Comparison of ENCODE assay signal across 17 mouse cellular contexts in genomic region chr10:127158471-127158870, GRCm38 (mm10). TPM values are rescaled to one million over a fixed set of nuclear protein-coding genes. Genes with fewer than 3 reads are reported as not detected.
A peak's percentile ranks its signal among the peaks of the same experiment; 100 is the strongest.
ATAC-seq and TF ChIP-seq lines count a peak whose summit lies in the region.
"Had no signal": no experiment of that assay in that cellular context is flagged by ENCODE, and none has a peak within 500 bp of the region (broad histone marks: within the 10 kb centered on the region; RNA-seq: fewer than 3 reads in every experiment).

No protein-coding gene starts in this region.

- no peak overlapping the region for H3K27ac ChIP-seq in intestine, embryonic 16.5 days (ENCODE audit: low read length)
- no peak overlapping the region for H3K27ac ChIP-seq in intestine, embryonic 15.5 days
- H3K27ac ChIP-seq in intestine, postnatal 0 days (ENCODE audit: low read depth, low read length): no peak overlapping the region
- H3K27ac ChIP-seq in small intestine, adult 2 months (ENCODE audit: insufficient read depth, low read depth, low read length): peak overlapping the region; percentile 88
- no peak overlapping the region for H3K27ac ChIP-seq in forebrain, embryonic 15.5 days (replicated peaks)
- H3K27ac ChIP-seq: embryonic facial prominence, embryonic 13.5 days; embryonic facial prominence, embryonic 15.5 days; forebrain, embryonic 10.5 days; forebrain, embryonic 12.5 days had no signal

- no peak overlapping the region for H3K9ac ChIP-seq in intestine, embryonic 16.5 days (ENCODE audit: low read depth, low read length)
- H3K9ac ChIP-seq in intestine, embryonic 15.5 days: no peak overlapping the region
- no peak overlapping the region for H3K9ac ChIP-seq in intestine, postnatal 0 days (ENCODE audit: low read depth, low read length)
- no peak overlapping the region for H3K9ac ChIP-seq in forebrain, embryonic 15.5 days (replicated peaks)
- H3K9ac ChIP-seq: embryonic facial prominence, embryonic 13.5 days; embryonic facial prominence, embryonic 15.5 days; forebrain, embryonic 12.5 days; forebrain, postnatal 0 days had no signal

- no peaks in the 10 kb centered on the region for H3K27me3 ChIP-seq in intestine, embryonic 16.5 days (replicated peaks; ENCODE audit: control insufficient read depth, insufficient read depth, low read length)
- no peaks in the 10 kb centered on the region for H3K27me3 ChIP-seq in intestine, embryonic 15.5 days (replicated peaks)
- no peaks in the 10 kb centered on the region for H3K27me3 ChIP-seq in intestine, postnatal 0 days (replicated peaks; ENCODE audit: control insufficient read depth, insufficient read depth, low read length)
- H3K27me3 ChIP-seq in small intestine, adult 2 months (ENCODE audit: control insufficient read depth, insufficient read depth, low read length): no peaks in the 10 kb centered on the region
- H3K27me3 ChIP-seq in forebrain, embryonic 15.5 days: no peaks in the 10 kb centered on the region
- H3K27me3 ChIP-seq: CH12.LX; embryonic facial prominence, embryonic 15.5 days; Patski had no signal

- WGBS in intestine, embryonic 16.5 days: 58% methylated on average over 3 of the region's 3 CpGs
- WGBS in intestine, embryonic 15.5 days: 52% methylated on average over 3 of the region's 3 CpGs
- 31% methylated on average over 3 of the region's 3 CpGs for WGBS in intestine, postnatal 0 days
- 20% methylated on average over 3 of the region's 3 CpGs for WGBS in small intestine, adult 2 months
- WGBS in forebrain, embryonic 15.5 days: 72% methylated on average over 3 of the region's 3 CpGs

- H3K4me3 ChIP-seq in intestine, embryonic 16.5 days (ENCODE audit: low read length): no peak overlapping the region
- H3K4me3 ChIP-seq in intestine, embryonic 15.5 days (replicated peaks): no peak overlapping the region
- no peak overlapping the region for H3K4me3 ChIP-seq in intestine, postnatal 0 days (ENCODE audit: low read depth, low read length)
- no peak overlapping the region for H3K4me3 ChIP-seq in small intestine, adult 2 months (ENCODE audit: low read depth, low read length)
- no peak overlapping the region for H3K4me3 ChIP-seq in forebrain, embryonic 15.5 days
- H3K4me3 ChIP-seq: embryonic facial prominence, embryonic 13.5 days; embryonic facial prominence, embryonic 15.5 days; erythroblast, embryonic 14.5 days; forebrain, embryonic 10.5 days; forebrain, embryonic 12.5 days had no signal

- ATAC-seq in intestine, embryonic 16.5 days: peak; percentile 24; the same call in 1 of the 2 replicates
- ATAC-seq in intestine, embryonic 15.5 days: no peak
- peak; percentile 2; the same call in 1 of the 2 replicates for ATAC-seq in intestine, postnatal 0 days
- ATAC-seq in forebrain, embryonic 15.5 days (replicated peaks): no peak
- ATAC-seq: activated CD4-positive, CD25-positive, alpha-beta regulatory T cell, adult 4 months; CD4-positive, CD25-positive, alpha-beta regulatory T cell, adult 4 months; forebrain, embryonic 14.5 days; forebrain, postnatal 0 days; Patski had no signal

- no peak for TF ChIP-seq POLR2A in small intestine, adult 2 months (IDR thresholded peaks at IDR 0.05; ENCODE audit: low read depth, low read length)

- H3K4me2 ChIP-seq in intestine, embryonic 16.5 days (ENCODE audit: low read depth, low read length): no peak overlapping the region
- no peak overlapping the region for H3K4me2 ChIP-seq in intestine, embryonic 15.5 days (replicated peaks)
- H3K4me2 ChIP-seq in intestine, postnatal 0 days (replicated peaks; ENCODE audit: low read depth): no peak overlapping the region
- no peak overlapping the region for H3K4me2 ChIP-seq in forebrain, embryonic 15.5 days (replicated peaks)
- H3K4me2 ChIP-seq: embryonic facial prominence, embryonic 13.5 days; embryonic facial prominence, embryonic 15.5 days; forebrain, embryonic 12.5 days had no signal

- no peak for TF ChIP-seq CTCF in intestine, postnatal 0 days (IDR thresholded peaks at IDR 0.05; ENCODE audit: low read depth)
- no peak for TF ChIP-seq CTCF in small intestine, adult 2 months (IDR thresholded peaks at IDR 0.05; ENCODE audit: extremely low read depth, insufficient read length, insufficient replicate concordance, low read depth, low read length)

- H3K4me1 ChIP-seq in intestine, embryonic 16.5 days (ENCODE audit: control insufficient read depth, insufficient read depth, low read length): peaks cover 14% of the 10 kb centered on the region
- 0 out of 2 replicates have a peak, but pooled peaks cover 3% of the 10 kb centered on the region for H3K4me1 ChIP-seq in intestine, embryonic 15.5 days (replicated peaks)
- H3K4me1 ChIP-seq in intestine, postnatal 0 days (replicated peaks; ENCODE audit: control insufficient read depth, insufficient read depth, low read length): no peaks in the 10 kb centered on the region
- peaks cover 33% of the 10 kb centered on the region for H3K4me1 ChIP-seq in small intestine, adult 2 months (ENCODE audit: control insufficient read depth, insufficient read depth, insufficient read length, low read length)
- H3K4me1 ChIP-seq in forebrain, embryonic 15.5 days: no peaks in the 10 kb centered on the region
- H3K4me1 ChIP-seq: embryonic facial prominence, embryonic 13.5 days; embryonic facial prominence, embryonic 15.5 days; forebrain, embryonic 10.5 days; forebrain, embryonic 12.5 days had no signal

- no peaks in the 10 kb centered on the region for H3K36me3 ChIP-seq in intestine, embryonic 16.5 days (ENCODE audit: control insufficient read depth, insufficient read depth, low read length)
- H3K36me3 ChIP-seq in intestine, embryonic 15.5 days: no peaks in the 10 kb centered on the region
- H3K36me3 ChIP-seq in intestine, postnatal 0 days (ENCODE audit: control insufficient read depth, insufficient read depth): no peaks in the 10 kb centered on the region
- no peaks in the 10 kb centered on the region for H3K36me3 ChIP-seq in small intestine, adult 2 months (ENCODE audit: control insufficient read depth, insufficient read depth, low read length)
- H3K36me3 ChIP-seq in forebrain, embryonic 15.5 days: no peaks in the 10 kb centered on the region
- H3K36me3 ChIP-seq: embryonic facial prominence, embryonic 13.5 days; embryonic facial prominence, embryonic 15.5 days; forebrain, embryonic 10.5 days; forebrain, embryonic 12.5 days had no signal

- H3K9me3 ChIP-seq in intestine, embryonic 16.5 days (ENCODE audit: control insufficient read depth, low read length): no peaks in the 10 kb centered on the region
- H3K9me3 ChIP-seq in intestine, embryonic 15.5 days: no peaks in the 10 kb centered on the region
- no peaks in the 10 kb centered on the region for H3K9me3 ChIP-seq in intestine, postnatal 0 days (ENCODE audit: control insufficient read depth)
- H3K9me3 ChIP-seq in forebrain, embryonic 15.5 days: no peaks in the 10 kb centered on the region
- H3K9me3 ChIP-seq: embryonic facial prominence, embryonic 13.5 days; embryonic facial prominence, embryonic 15.5 days; forebrain, embryonic 10.5 days; forebrain, embryonic 12.5 days; G1E had no signal

RNA-seq across cellular contexts. Expression of gene B4galnt1, which starts 6.6 kb away (rescaled TPM):
- 65.6 and 66.7 TPM in 2 replicates for polyA plus RNA-seq in intestine, embryonic 16.5 days (2015; fragmentation: Nextera tagmentation; extraction: Ambion mirVana)
- polyA plus RNA-seq in intestine, embryonic 15.5 days (2015; fragmentation: Nextera tagmentation; extraction: Ambion mirVana): 52.5 and 55.2 TPM in 2 replicates
- polyA plus RNA-seq in intestine, postnatal 0 days (2015; fragmentation: Nextera tagmentation; extraction: Ambion mirVana): 29.4 and 34.1 TPM in 2 replicates
- polyA plus RNA-seq in small intestine, adult 2 months (2012; rRNA removed): 228 and 484 TPM in 2 replicates
- polyA plus RNA-seq in forebrain, embryonic 15.5 days (2015; fragmentation: Nextera tagmentation; extraction: Ambion mirVana): 35.1 and 36.7 TPM in 2 replicates

RNA-seq across cellular contexts. Expression of gene Slc26a10, which starts 22.0 kb away (rescaled TPM):
- polyA plus RNA-seq in intestine, embryonic 16.5 days (2015; fragmentation: Nextera tagmentation; extraction: Ambion mirVana): 1.0 and 1.1 TPM in 2 replicates
- polyA plus RNA-seq in intestine, embryonic 15.5 days (2015; fragmentation: Nextera tagmentation; extraction: Ambion mirVana): 0.98 and 1.1 TPM in 2 replicates
- 0.52 and 0.65 TPM in 2 replicates for polyA plus RNA-seq in intestine, postnatal 0 days (2015; fragmentation: Nextera tagmentation; extraction: Ambion mirVana)
- 0.56 and 0.85 TPM in 2 replicates for polyA plus RNA-seq in small intestine, adult 2 months (2012; rRNA removed)
- 1.4 and 2.1 TPM in 2 replicates for polyA plus RNA-seq in forebrain, embryonic 15.5 days (2015; fragmentation: Nextera tagmentation; extraction: Ambion mirVana)
- polyA plus RNA-seq: erythroblast, embryonic 14.5 days had no signal

RNA-seq across cellular contexts. Expression of gene Arhgef25, which starts 31.4 kb away (rescaled TPM):
- 44.7 and 46.3 TPM in 2 replicates for polyA plus RNA-seq in intestine, embryonic 16.5 days (2015; fragmentation: Nextera tagmentation; extraction: Ambion mirVana)
- polyA plus RNA-seq in intestine, embryonic 15.5 days (2015; fragmentation: Nextera tagmentation; extraction: Ambion mirVana): 46.8 and 50.4 TPM in 2 replicates
- 14.4 and 15.1 TPM in 2 replicates for polyA plus RNA-seq in intestine, postnatal 0 days (2015; fragmentation: Nextera tagmentation; extraction: Ambion mirVana)
- polyA plus RNA-seq in small intestine, adult 2 months (2012; rRNA removed): 8.8 and 10.4 TPM in 2 replicates
- 31.4 and 32.3 TPM in 2 replicates for polyA plus RNA-seq in forebrain, embryonic 15.5 days (2015; fragmentation: Nextera tagmentation; extraction: Ambion mirVana)
- polyA plus RNA-seq: activated CD4-positive, CD25-positive, alpha-beta regulatory T cell, adult 4 months had no signal

RNA-seq across cellular contexts. Expression of gene Dtx3, which starts 37.1 kb away (rescaled TPM):
- 54.4 and 56.9 TPM in 2 replicates for polyA plus RNA-seq in intestine, embryonic 16.5 days (2015; fragmentation: Nextera tagmentation; extraction: Ambion mirVana)
- 70.6 and 75.4 TPM in 2 replicates for polyA plus RNA-seq in intestine, embryonic 15.5 days (2015; fragmentation: Nextera tagmentation; extraction: Ambion mirVana)
- polyA plus RNA-seq in intestine, postnatal 0 days (2015; fragmentation: Nextera tagmentation; extraction: Ambion mirVana): 22.2 and 24.6 TPM in 2 replicates
- polyA plus RNA-seq in small intestine, adult 2 months (2012; rRNA removed): 24.0 and 35.3 TPM in 2 replicates
- 211 and 222 TPM in 2 replicates for polyA plus RNA-seq in forebrain, embryonic 15.5 days (2015; fragmentation: Nextera tagmentation; extraction: Ambion mirVana)

RNA-seq across cellular contexts. Expression of gene Os9, which starts 37.5 kb away (rescaled TPM):
- 110 and 116 TPM in 2 replicates for polyA plus RNA-seq in intestine, embryonic 16.5 days (2015; fragmentation: Nextera tagmentation; extraction: Ambion mirVana)
- polyA plus RNA-seq in intestine, embryonic 15.5 days (2015; fragmentation: Nextera tagmentation; extraction: Ambion mirVana): 93.0 and 104 TPM in 2 replicates
- polyA plus RNA-seq in intestine, postnatal 0 days (2015; fragmentation: Nextera tagmentation; extraction: Ambion mirVana): 113 and 116 TPM in 2 replicates
- polyA plus RNA-seq in small intestine, adult 2 months (2012; rRNA removed): 59.8 and 117 TPM in 2 replicates
- polyA plus RNA-seq in forebrain, embryonic 15.5 days (2015; fragmentation: Nextera tagmentation; extraction: Ambion mirVana): 110 and 117 TPM in 2 replicates

Comparison
In these comparisons a context has a peak if more than half of its experiments do, and no peak if none do; other contexts are left out.
1. ATAC-seq: peak in intestine, embryonic 16.5 days (single experiment) and intestine, postnatal 0 days (single experiment); none in intestine, embryonic 15.5 days (single experiment) and forebrain, embryonic 15.5 days (single experiment).